Mouse (Mus musculus): ENCODE measurements around the gene Eva1a.

GRCm38 (mm10) chr6:82110473-82110872 is 69.6 kb downstream of the Eva1a start:
- TF ChIP-seq POLR2A (IDR thresholded peaks at IDR 0.05; ENCODE audit: low read depth, low read length): no peak
- no peak for TF ChIP-seq CTCF (conservative IDR thresholded peaks at IDR 0.05; ENCODE audit: insufficient read depth, insufficient read length, low read depth, low read length)
